Mouse (Mus musculus): ENCODE data around the gene Map1s. TPM values are rescaled to one million over a fixed set of nuclear protein-coding genes. Genes with fewer than 3 reads are reported as not detected.

Map1s gene
- polyA plus RNA-seq, 1 experiment = 18.4 TPM

DNA sequence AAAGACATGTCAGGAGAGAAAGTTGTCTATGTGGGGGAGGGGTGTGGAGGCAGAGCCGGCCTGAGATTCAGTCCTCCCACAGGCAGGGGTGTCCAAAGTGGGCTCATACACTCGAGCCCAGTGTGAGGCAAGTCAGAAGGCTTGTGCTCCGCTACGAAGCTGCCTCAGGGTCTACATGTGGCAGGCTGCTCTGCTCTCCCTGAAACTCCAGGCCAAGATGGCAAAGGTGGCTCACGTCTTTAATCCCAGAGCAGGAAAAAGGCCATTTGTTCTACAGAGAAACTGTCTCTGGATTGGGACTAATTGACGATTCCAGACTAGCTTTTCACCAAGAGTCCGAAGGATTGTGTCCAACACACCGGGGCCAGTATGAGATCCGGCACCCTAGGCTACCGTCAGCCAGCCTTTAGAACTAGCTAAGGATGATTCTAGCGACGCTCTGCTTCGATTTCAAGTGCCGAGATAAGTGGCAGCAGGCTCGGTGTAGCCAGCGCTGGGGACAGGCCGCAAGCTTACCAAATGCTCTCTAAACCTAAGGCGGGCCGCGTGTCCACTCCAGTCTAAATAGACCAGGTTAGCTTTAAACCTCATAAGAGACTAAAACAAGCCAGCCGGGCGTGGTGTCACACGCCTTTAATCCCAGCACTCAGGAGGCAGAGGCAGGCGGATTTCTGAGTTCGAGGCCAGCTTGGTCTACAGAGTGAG is 9.3 kb upstream of the Map1s start:
- no peak for DNase-seq
- Histone ChIP-seq H3K36me3 (ENCODE audit: control insufficient read depth, insufficient read depth, low read length) (no peaks in the 10 kb centered on the region), H3K4me1 (ENCODE audit: control insufficient read depth, insufficient read depth, low read length) (no peaks in the 10 kb centered on the region; the same call in 1 of the 2 replicates), H3K27ac (ENCODE audit: insufficient read depth, low read depth, low read length) (no peak overlapping the region), H3K4me3 (ENCODE audit: insufficient read depth, low read depth, low read length) (peak overlapping the region; percentile 82), H3K27me3 (replicated peaks; ENCODE audit: control insufficient read depth, insufficient read depth, low read length) (no peaks in the 10 kb centered on the region)
- no peak for TF ChIP-seq POLR2A (IDR thresholded peaks at IDR 0.05; ENCODE audit: low read depth, low read length)
- no peak for TF ChIP-seq CTCF (conservative IDR thresholded peaks at IDR 0.05; ENCODE audit: insufficient read depth, insufficient read length, low read depth, low read length)
- 1% methylated on average over 25 of the region's 25 CpGs for WGBS

DNA sequence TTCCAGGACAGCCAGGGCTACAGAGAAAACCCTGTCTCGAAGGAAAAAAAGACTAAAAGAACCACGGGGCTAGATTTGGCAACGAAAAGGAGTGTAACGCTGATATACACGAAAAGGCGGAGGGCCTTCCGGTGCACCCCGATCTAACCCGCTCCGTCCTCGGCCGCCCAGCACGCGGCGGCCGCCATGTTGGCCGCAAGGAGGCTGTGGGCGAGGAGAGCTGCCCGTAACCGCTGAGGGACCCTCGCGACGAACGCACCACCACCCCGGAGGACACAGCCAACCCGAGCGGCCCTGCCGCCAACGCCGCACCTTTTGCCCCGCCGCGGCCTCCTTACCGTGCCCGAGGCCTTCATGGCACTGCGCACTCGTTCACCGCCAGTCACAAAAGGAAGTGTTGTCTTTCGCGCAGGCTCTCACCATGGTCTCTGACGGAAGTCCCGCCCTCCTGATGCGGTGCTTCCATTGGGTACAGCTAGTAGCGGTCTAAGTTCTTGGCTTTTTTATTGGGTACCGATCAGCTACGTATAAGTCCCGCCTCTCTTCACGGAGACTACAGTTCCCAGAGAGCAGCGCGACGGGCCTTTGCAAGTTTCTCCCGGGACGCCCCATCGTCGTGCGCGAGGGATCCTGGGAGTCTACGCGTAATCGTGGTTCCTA is 8.6 kb upstream of the Map1s start, which contains the start of gene Rpl18a:
Rpl18a (minus strand) TSS at position 392 of the 660 bp plus-strand sequence.
- WGBS = under 1% methylated on average over 60 of the region's 60 CpGs
- DNase-seq = peak; percentile 99
- Histone ChIP-seq H3K4me3 (ENCODE audit: insufficient read depth, low read depth, low read length) (peak within 1 kb of the TSS; percentile 82), H3K36me3 (ENCODE audit: control insufficient read depth, insufficient read depth, low read length) (no peaks in the 10 kb centered on the region), H3K27me3 (replicated peaks; ENCODE audit: control insufficient read depth, insufficient read depth, low read length) (no peaks in the 10 kb centered on the region), H3K27ac (ENCODE audit: insufficient read depth, low read depth, low read length) (peak within 1 kb of the TSS; percentile 64), H3K4me1 (ENCODE audit: control insufficient read depth, insufficient read depth, low read length) (no peaks in the 10 kb centered on the region; the same call in 1 of the 2 replicates)
- TF ChIP-seq POLR2A (IDR thresholded peaks at IDR 0.05; ENCODE audit: low read depth, low read length) (peak; percentile 74), CTCF (conservative IDR thresholded peaks at IDR 0.05; ENCODE audit: insufficient read depth, insufficient read length, low read depth, low read length) (no peak)

DNA sequence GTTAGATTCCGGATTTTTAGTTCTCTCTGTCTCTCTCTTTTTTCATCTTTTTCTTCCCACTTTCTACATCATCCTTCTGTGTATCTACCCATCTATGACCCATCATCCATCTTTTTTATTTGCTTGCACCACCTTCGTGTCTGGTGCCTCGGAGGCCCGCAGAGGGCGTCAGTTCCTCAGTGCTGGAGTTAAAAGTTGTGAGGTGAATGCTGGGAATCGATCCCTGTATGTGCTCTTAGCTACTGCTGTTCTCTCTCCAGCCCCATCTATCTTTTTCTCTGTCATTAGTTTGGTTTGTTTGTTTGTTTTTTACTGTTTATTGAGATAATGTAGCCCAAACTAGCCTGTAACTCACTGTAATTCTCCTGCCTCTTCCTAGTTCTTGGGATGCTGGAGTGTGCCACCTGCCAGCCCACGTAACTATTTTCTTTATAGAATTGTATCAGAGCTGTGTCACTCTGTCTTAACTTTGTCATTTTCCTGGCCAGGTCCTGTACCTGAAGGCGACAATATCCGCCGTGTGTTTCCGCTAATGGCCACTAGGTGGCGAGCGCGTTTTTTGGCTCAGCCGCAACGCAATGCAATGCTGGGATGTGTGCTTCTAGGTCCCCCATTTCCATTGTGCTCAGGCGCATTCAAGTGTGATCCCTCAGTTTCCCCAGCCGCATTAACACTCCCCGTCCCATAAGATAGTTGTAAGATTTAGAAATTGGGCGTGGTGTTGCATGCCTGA is 7.9 kb upstream of the Map1s start:
- H3K4me1 ChIP-seq (ENCODE audit: control insufficient read depth, insufficient read depth, low read length) = no peaks in the 10 kb centered on the region; the same call in 1 of the 2 replicates
- H3K27me3 ChIP-seq (replicated peaks; ENCODE audit: control insufficient read depth, insufficient read depth, low read length) = no peaks in the 10 kb centered on the region
- H3K4me3 ChIP-seq (ENCODE audit: insufficient read depth, low read depth, low read length) = peak overlapping the region; percentile 69
- DNase-seq = peak; percentile 88
- under 1% methylated on average over 20 of the region's 20 CpGs for WGBS
- TF ChIP-seq CTCF (conservative IDR thresholded peaks at IDR 0.05; ENCODE audit: insufficient read depth, insufficient read length, low read depth, low read length) (peak; percentile 97), POLR2A (IDR thresholded peaks at IDR 0.05; ENCODE audit: low read depth, low read length) (no peak)
- H3K27ac ChIP-seq (ENCODE audit: insufficient read depth, low read depth, low read length) = peak overlapping the region; percentile 64
- H3K36me3 ChIP-seq (ENCODE audit: control insufficient read depth, insufficient read depth, low read length) = no peaks in the 10 kb centered on the region

GRCm38 (mm10) chr8:70898661-70899198 is 7.0 kb upstream of the Map1s start:
- H3K4me1 ChIP-seq (ENCODE audit: control insufficient read depth, insufficient read depth, low read length) = no peaks in the 10 kb centered on the region; the same call in 1 of the 2 replicates
- 52% methylated on average over 2 of the region's 2 CpGs for WGBS
- H3K27ac ChIP-seq (ENCODE audit: insufficient read depth, low read depth, low read length) = no peak overlapping the region
- H3K36me3 ChIP-seq (ENCODE audit: control insufficient read depth, insufficient read depth, low read length) = no peaks in the 10 kb centered on the region
- TF ChIP-seq CTCF (conservative IDR thresholded peaks at IDR 0.05; ENCODE audit: insufficient read depth, insufficient read length, low read depth, low read length) (no peak), POLR2A (IDR thresholded peaks at IDR 0.05; ENCODE audit: low read depth, low read length) (no peak)
- H3K4me3 ChIP-seq (ENCODE audit: insufficient read depth, low read depth, low read length) = no peak overlapping the region
- no peaks in the 10 kb centered on the region for H3K27me3 ChIP-seq (replicated peaks; ENCODE audit: control insufficient read depth, insufficient read depth, low read length)
- no peak for DNase-seq

GRCm38 (mm10) chr8:70899226-70899625 is 6.5 kb upstream of the Map1s start:
- DNase-seq = no peak
- H3K4me1 ChIP-seq (ENCODE audit: control insufficient read depth, insufficient read depth, low read length) = no peaks in the 10 kb centered on the region; the same call in 1 of the 2 replicates
- no peak overlapping the region for H3K4me3 ChIP-seq (ENCODE audit: insufficient read depth, low read depth, low read length)
- no peaks in the 10 kb centered on the region for H3K27me3 ChIP-seq (replicated peaks; ENCODE audit: control insufficient read depth, insufficient read depth, low read length)
- 79% methylated on average over 2 of the region's 2 CpGs for WGBS
- TF ChIP-seq POLR2A (IDR thresholded peaks at IDR 0.05; ENCODE audit: low read depth, low read length) (no peak), CTCF (conservative IDR thresholded peaks at IDR 0.05; ENCODE audit: insufficient read depth, insufficient read length, low read depth, low read length) (no peak)
- no peak overlapping the region for H3K27ac ChIP-seq (ENCODE audit: insufficient read depth, low read depth, low read length)
- no peaks in the 10 kb centered on the region for H3K36me3 ChIP-seq (ENCODE audit: control insufficient read depth, insufficient read depth, low read length)

DNA sequence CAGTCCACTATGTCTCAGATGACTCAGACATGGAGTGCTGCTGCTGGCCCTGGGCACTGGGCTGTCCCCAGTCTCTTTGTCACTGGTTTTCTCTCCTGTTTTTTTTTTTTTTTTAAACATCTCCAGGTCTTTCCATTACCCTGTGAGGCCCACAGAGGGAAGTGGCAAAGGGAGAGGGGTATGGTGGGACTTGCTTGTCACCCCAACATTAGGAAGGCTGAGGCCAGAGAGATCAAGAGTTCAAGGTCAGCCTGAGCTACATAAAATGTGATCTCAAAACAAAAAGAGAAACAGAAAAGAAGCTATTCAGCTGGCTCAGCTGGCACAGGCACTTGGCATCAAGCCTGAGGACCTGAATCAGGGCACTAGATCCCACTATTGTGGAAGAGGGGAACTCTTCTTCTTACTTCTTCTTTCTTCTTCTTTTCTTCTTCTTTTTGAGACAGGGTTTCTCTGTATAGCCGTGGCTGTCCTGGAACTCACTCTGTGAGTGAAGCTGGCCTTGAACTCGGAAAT is 4.8 kb upstream of the Map1s start:
- no peaks in the 10 kb centered on the region for H3K36me3 ChIP-seq (ENCODE audit: control insufficient read depth, insufficient read depth, low read length)
- H3K27ac ChIP-seq (ENCODE audit: insufficient read depth, low read depth, low read length) = no peak overlapping the region
- H3K4me3 ChIP-seq (ENCODE audit: insufficient read depth, low read depth, low read length) = no peak overlapping the region
- H3K27me3 ChIP-seq (replicated peaks; ENCODE audit: control insufficient read depth, insufficient read depth, low read length) = no peaks in the 10 kb centered on the region
- DNase-seq = no peak
- TF ChIP-seq CTCF (conservative IDR thresholded peaks at IDR 0.05; ENCODE audit: insufficient read depth, insufficient read length, low read depth, low read length) = no peak
- TF ChIP-seq POLR2A (IDR thresholded peaks at IDR 0.05; ENCODE audit: low read depth, low read length) = no peak
- 81% methylated on average over 2 of the region's 2 CpGs for WGBS
- H3K4me1 ChIP-seq (ENCODE audit: control insufficient read depth, insufficient read depth, low read length) = no peaks in the 10 kb centered on the region; the same call in 1 of the 2 replicates

Data from kidney, adult 2 months (tissue).